ENCODE assay signal across 16 mouse cellular contexts in the genomic region with DNA sequence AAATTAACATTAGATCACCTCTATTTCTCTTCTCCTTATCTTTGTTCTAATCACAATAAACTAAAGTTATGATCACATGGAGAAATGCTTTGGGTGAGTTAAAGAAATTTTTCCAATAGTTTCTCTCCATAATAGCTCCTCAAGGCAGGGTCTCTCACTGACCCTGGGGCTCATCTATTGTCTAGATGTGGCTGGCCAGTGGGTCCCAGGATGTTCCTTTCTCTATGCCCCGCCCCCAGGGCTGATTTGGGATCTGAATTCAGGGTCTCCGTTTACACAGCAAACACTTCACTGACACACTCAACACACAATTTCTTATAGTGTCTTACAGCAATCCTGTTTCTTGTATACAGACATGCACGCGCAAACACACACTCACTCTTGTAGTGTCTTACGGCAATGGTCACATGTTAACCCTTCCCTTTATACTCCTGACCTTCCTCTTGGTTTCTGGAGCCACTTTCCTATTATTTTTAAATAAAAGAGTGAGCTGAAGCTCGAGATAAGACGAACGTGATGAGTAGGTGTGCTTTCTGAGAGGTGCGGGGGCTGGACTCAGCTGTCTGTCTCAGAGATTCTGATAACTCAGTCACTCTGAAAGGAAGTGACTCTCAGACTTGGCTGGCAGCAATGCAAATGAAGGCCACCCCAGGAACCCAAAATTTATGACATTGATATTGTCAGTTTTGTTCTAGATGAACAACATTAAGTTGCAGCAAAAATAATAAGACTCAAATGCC.
A peak's percentile ranks its signal among the peaks of the same experiment; 100 is the strongest.
DNase-seq lines count a peak whose midpoint lies in the region; ATAC-seq and TF ChIP-seq lines count a peak whose summit lies in the region.
"Had no signal": no experiment of that assay in that cellular context is flagged by ENCODE, and none has a peak within 500 bp of the region (broad histone marks: within the 10 kb centered on the region; RNA-seq: fewer than 3 reads in every experiment).

No protein-coding gene starts in this region.

- peak overlapping the region; percentile 14; the same call in 1 of the 2 replicates for H3K4me2 ChIP-seq in forebrain, embryonic 15.5 days (replicated peaks)
- no peak overlapping the region for H3K4me2 ChIP-seq in hindbrain, postnatal 0 days (ENCODE audit: low read depth, low read length)
- 0 out of 2 replicates have a peak overlapping the region, but pooled peaks have one; percentile 0 for H3K4me2 ChIP-seq in neural tube, embryonic 15.5 days
- H3K4me2 ChIP-seq: embryonic facial prominence, embryonic 13.5 days; heart, embryonic 15.5 days; kidney, embryonic 15.5 days had no signal

- H3K4me1 ChIP-seq in forebrain, embryonic 15.5 days = peaks cover 25% of the 10 kb centered on the region
- H3K4me1 ChIP-seq in hindbrain, postnatal 0 days (ENCODE audit: insufficient read depth, low read length) = no peaks in the 10 kb centered on the region
- peaks cover 26% of the 10 kb centered on the region for H3K4me1 ChIP-seq in neural tube, embryonic 15.5 days
- H3K4me1 ChIP-seq: kidney, embryonic 15.5 days; limb, embryonic 10.5 days had no signal

- no peak for TF ChIP-seq CTCF in hindbrain, postnatal 0 days (IDR thresholded peaks at IDR 0.05; ENCODE audit: low read depth)

- H3K27ac ChIP-seq in forebrain, embryonic 15.5 days (replicated peaks) = peak overlapping the region; percentile 74
- peak overlapping the region; percentile 59; the same call in 1 of the 2 replicates for H3K27ac ChIP-seq in hindbrain, postnatal 0 days
- no peak overlapping the region for H3K27ac ChIP-seq in neural tube, embryonic 15.5 days (replicated peaks)
- H3K27ac ChIP-seq: embryonic facial prominence, embryonic 13.5 days; heart, embryonic 15.5 days; kidney, embryonic 15.5 days; limb, embryonic 10.5 days; liver, embryonic 14.5 days had no signal

- no peak for ATAC-seq in forebrain, embryonic 15.5 days (replicated peaks)
- ATAC-seq in hindbrain, postnatal 0 days = 0 out of 2 replicates have a peak, but pooled peaks have one; percentile 30
- no peak for ATAC-seq in neural tube, embryonic 15.5 days (ENCODE audit: low FRiP score)

- WGBS in forebrain, embryonic 15.5 days = 69% methylated on average over 9 of the region's 9 CpGs
- WGBS in hindbrain, postnatal 0 days = 66% methylated on average over 9 of the region's 9 CpGs
- 57% methylated on average over 9 of the region's 9 CpGs for WGBS in neural tube, embryonic 15.5 days

- H3K9me3 ChIP-seq in forebrain, embryonic 15.5 days = no peaks in the 10 kb centered on the region
- no peaks in the 10 kb centered on the region for H3K9me3 ChIP-seq in hindbrain, postnatal 0 days (ENCODE audit: low read length)
- no peaks in the 10 kb centered on the region for H3K9me3 ChIP-seq in neural tube, embryonic 15.5 days (replicated peaks)
- H3K9me3 ChIP-seq: embryonic facial prominence, embryonic 13.5 days; heart, embryonic 15.5 days; kidney, embryonic 15.5 days; limb, embryonic 10.5 days had no signal

- H3K27me3 ChIP-seq in forebrain, embryonic 15.5 days = no peaks in the 10 kb centered on the region
- H3K27me3 ChIP-seq in hindbrain, postnatal 0 days (ENCODE audit: insufficient read depth, low read length) = no peaks in the 10 kb centered on the region
- H3K27me3 ChIP-seq in neural tube, embryonic 15.5 days (replicated peaks) = no peaks in the 10 kb centered on the region
- H3K27me3 ChIP-seq: embryonic facial prominence, embryonic 13.5 days; heart, embryonic 15.5 days; kidney, embryonic 15.5 days had no signal

- no peak overlapping the region for H3K4me3 ChIP-seq in forebrain, embryonic 15.5 days
- no peak overlapping the region for H3K4me3 ChIP-seq in hindbrain, postnatal 0 days (ENCODE audit: low read length)
- no peak overlapping the region for H3K4me3 ChIP-seq in neural tube, embryonic 15.5 days (replicated peaks)
- H3K4me3 ChIP-seq: embryonic facial prominence, embryonic 13.5 days; heart, embryonic 15.5 days; kidney, embryonic 15.5 days; limb, embryonic 10.5 days had no signal

- no peaks in the 10 kb centered on the region for H3K36me3 ChIP-seq in forebrain, embryonic 15.5 days
- H3K36me3 ChIP-seq in hindbrain, postnatal 0 days (ENCODE audit: insufficient read depth, low read length) = no peaks in the 10 kb centered on the region
- H3K36me3 ChIP-seq in neural tube, embryonic 15.5 days = no peaks in the 10 kb centered on the region
- H3K36me3 ChIP-seq: embryonic facial prominence, embryonic 13.5 days; heart, embryonic 15.5 days; kidney, embryonic 15.5 days; limb, embryonic 10.5 days had no signal

- H3K9ac ChIP-seq in forebrain, embryonic 15.5 days (replicated peaks) = no peak overlapping the region
- H3K9ac ChIP-seq in hindbrain, postnatal 0 days (replicated peaks; ENCODE audit: low read length) = no peak overlapping the region
- H3K9ac ChIP-seq in neural tube, embryonic 15.5 days (replicated peaks) = no peak overlapping the region
- H3K9ac ChIP-seq: embryonic facial prominence, embryonic 13.5 days; heart, embryonic 15.5 days; kidney, embryonic 15.5 days; liver, embryonic 14.5 days had no signal

- intact Hi-C loops in gastrocnemius, postnatal 14 days (cut with DNase I; ENCODE audit: low total_unique reads) = no loop called here

- peak; percentile 60 for DNase-seq in retina, embryonic 14.5 days (ENCODE audit: low spot score)
- no peak for DNase-seq in retina, postnatal 1 day
- DNase-seq in hindbrain, postnatal 0 days (ENCODE audit: low spot score) = no peak
- no peak for DNase-seq in lung, postnatal 10 days
- no peak for DNase-seq in gastrocnemius, postnatal 14 days
- DNase-seq in layer of hippocampus, adult 9-11 months = no peak
- DNase-seq: lung, postnatal 14 days; right cerebral cortex, postnatal 4 days; thymus, postnatal 14 days had no signal
